Mouse (Mus musculus) adrenal gland, postnatal 14 days (tissue): Measurements from ENCODE around the gene Gm21988. TPM values are rescaled to one million over a fixed set of nuclear protein-coding genes. Genes with fewer than 3 reads are reported as not detected.

Experiments
- DNase-seq: peaks from one replicate; pipeline ENCODE4 v3.0.0; 2021; ENCODE audit warnings: mixed read lengths
- total RNA-seq: library from RNA; stranded (reverse); gene quantifications from 2 replicates; pipeline ENCODE4 v1.2.3, GENCODE M21; 2021

The Gm21988 gene
- total RNA-seq, 1 experiment from 2014 or later = 3.6 TPM

DNA sequence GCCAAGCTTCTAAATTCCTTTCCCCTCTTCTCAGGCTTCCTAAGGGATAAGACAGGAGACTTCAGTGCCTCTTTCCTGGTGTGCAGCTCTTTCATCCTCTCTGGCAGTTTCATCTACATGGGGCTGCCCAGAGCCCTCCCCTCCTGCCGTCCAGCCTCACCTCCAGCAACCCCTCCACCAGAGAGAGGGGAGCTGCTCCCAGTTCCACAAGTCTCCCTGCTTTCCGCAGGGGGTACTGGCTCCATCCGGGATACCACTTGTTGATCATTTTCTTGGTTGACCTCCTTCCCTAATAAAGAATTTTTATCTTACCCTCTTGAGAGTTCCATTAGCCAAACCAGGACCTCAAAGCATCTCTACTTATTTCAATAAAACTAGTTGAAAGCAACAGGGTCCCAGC, 23.5 kb downstream of the Gm21988 start:
- no peak for DNase-seq

DNA sequence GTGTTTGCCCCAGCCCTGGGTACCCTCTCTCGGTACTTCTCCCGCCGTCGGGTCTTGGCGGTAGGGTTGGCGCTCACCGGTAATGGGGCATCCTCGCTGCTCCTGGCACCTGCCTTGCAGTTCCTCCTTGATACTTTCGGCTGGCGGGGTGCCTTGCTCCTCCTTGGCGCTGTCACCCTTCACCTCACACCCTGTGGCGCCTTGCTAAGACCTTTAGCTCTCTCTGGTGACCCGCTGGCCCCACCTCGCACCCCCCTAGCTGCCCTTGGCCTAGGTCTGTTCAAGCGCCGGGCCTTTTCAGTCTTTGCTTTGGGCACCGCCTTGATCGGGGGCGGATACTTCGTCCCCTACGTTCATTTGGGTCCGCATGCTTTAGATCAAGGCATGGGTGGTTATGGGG, 24.3 kb downstream of the Gm21988 start:
- DNase-seq = peak; percentile 19

- no peak for DNase-seq
Observed at GRCm38 (mm10) chr11:70214856-70215209, 24.8 kb downstream of the Gm21988 start.

- DNase-seq = peak; percentile 59
Observed at GRCm38 (mm10) chr11:70214191-70214855, 25.3 kb downstream of the Gm21988 start.

DNA sequence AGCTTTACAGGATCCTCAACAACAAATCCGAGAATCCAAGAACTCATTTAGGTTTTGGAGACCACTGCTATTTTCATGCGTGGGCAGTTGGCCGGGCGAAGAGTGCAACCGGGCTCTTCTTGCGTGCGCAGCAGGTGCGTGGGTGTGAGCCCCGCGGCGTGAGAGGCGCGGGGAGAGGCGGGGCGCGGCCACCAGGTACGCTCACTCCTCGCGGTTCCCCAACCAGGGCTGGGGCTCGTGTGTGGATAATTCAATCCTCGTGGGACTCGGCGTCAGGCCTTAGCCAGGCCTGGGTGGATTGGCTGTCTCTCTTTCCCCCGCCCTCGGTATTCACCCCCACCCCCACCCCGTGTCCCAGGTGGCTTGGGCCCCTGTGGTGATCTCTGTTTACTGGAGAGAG, 25.9 kb downstream of the Gm21988 start:
- no peak for DNase-seq

DNA sequence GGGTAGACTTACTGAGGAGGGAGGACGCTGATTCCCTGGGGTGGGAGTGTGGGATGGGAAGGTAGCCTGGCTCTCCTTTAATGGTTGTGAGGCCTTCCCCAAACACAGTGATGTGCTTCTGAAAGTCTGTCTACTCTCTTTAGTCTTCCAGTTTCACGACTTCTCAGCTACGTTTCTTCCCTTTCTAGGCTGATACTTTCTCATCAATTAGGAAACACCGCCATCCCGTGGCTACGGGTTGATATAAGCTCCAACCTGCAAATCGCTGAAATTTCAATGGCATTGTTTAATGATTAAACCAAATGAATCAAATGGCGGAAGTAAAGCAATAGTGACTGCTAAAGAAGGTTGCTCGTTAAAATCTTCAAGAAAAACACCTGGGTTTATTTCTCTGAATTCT, 26.7 kb downstream of the Gm21988 start:
- peak; percentile 84 for DNase-seq

DNA sequence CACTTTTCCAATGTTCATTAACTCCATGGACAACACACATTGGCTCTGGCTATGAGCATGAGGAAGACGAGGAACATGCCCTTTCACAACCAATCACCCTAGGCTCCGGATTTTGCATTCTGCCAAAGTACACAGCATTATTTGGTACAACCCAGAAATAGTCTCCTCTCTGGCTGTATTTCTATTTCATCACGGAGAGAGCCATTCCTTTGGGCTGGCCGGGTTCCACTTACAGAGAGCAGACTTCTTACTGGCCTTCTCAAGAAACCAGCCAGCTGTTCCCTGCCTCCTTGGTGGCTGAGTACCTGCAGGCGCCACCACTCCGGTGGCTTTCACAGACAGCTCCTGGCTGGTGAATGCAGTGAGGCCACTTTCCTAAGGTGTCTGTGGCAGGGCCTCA, 27.2 kb downstream of the Gm21988 start, which contains the start of gene Slc16a11:
TSS of gene Slc16a11 (plus strand) at position 330 of the 400 bp plus-strand sequence.
- DNase-seq = no peak

- DNase-seq = no peak
Observed at GRCm38 (mm10) chr11:70211972-70212371, 27.7 kb downstream of the Gm21988 start.

DNA sequence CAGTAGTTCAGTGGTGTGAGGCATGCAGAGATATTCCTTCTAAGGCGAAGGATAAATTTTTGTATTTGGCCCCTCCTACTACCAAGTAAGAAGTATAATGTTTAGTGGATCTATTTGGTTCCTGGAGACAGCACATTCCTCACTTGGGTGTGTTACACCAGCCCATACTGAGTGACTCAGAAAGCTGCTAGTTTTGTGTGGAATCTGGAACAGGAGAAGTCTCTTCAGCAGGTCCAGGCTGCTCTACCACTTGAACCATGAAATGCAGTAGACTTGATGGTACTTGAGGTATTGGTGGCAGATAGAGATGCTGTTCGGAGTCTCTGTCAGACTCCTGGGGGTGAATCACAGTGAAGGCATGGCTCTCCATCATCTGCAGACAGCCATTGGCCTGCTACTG, 28.9 kb downstream of the Gm21988 start:
- no peak for DNase-seq

DNA sequence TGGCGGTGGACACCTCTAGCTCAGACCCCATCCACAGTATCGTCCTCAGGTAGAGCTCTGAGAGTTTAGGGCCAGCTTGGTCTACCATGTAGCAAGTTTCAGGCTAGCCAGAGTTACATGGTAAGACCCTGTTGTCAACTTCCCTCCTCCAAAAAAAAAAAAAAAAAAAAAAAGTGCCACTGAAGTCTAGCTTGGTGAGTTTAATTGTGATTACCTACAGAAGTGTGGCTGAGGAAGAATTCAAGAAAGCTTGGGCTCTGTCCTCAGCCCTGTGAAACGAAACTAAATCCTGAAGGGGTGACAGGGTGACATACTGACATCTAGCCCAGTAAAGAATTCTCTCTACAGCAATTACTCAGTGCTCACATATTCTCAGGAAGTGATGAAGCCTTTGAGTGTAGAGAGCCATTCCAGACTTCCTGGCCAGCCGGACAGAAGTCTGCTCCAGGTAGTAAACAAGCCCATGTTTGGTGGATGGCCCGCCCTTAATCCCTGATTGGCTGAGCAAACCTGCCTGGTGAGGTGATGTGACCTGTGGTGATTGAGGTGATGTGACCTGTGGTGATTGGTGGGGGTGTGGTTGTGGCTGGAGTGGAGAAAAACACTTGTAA, 30.7 kb downstream of the Gm21988 start:
- DNase-seq = no peak

DNA sequence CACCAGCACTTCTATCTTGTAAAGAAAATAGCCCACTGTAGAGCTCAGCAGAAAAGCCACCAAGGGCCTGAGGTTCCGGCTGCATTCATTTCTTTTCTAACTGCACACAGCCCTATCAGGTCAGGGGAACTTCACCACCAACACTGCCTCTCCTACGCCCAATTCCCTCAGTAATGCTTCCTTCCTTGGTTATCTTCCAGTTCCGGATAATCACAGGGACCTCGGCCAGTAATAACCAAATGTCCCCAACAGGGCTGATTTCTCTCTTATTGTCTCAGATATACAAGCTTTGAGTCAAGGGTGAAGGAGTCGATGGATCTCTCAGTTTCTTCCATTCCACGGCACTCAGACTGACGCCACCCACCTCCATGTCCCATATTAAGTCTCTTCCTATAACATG, 32.3 kb downstream of the Gm21988 start:
- DNase-seq = no peak

GRCm38 (mm10) chr11:70206801-70207200, 32.8 kb downstream of the Gm21988 start:
- peak; percentile 40 for DNase-seq

- DNase-seq = peak; percentile 92
Observed at GRCm38 (mm10) chr11:70201691-70202090, 37.9 kb downstream of the Gm21988 start.

GRCm38 (mm10) chr11:70200036-70200608, 39.5 kb downstream of the Gm21988 start:
- DNase-seq = no peak

GRCm38 (mm10) chr11:70199107-70199506, 40.5 kb downstream of the Gm21988 start:
- no peak for DNase-seq

GRCm38 (mm10) chr11:70198332-70198731, 41.3 kb downstream of the Gm21988 start:
- no peak for DNase-seq

DNA sequence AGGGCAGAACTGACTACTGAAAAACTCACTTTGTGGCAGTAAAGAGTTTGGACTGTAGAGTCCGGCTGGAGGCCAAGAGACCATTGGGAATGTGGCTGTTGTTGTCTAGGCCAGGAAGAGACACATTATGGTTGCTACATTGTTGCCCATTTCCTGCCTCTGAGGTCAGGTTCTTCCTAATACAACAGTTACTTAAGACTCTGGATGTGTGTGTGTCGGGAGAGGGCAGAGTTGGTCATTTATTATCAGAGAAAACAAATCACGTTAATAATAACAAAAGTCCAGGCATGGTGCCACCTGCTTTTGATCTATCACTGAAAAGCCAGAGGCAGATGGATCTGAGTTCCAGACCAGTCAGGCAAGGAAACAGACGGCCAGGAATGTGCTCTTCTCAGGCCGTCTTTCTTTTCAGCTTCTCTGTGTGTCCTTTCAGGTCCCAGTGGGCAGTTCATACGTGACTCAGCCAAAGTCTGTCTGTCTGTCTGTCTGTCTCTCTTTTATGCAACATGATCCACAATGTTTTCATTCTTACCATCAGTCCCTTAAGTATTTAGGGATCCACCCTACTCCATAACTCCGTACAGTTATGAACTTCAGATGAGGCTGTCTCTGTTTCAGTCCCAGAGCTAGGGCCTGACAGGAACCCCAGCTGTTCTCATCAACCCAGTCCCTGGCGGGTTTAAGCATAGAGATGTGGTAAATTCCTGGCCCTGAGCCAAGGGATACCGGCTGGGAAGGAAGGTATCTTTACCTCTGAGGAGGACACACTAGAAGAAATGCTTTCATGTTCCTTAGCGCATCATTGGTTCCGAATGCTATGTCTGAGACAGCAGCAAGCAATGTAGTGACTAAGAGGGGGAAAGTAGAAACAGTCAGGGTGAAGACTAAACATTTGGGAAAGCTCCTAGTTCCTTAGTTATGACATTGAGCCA, 46.0 kb downstream of the Gm21988 start:
- DNase-seq = peak; percentile 19

DNA sequence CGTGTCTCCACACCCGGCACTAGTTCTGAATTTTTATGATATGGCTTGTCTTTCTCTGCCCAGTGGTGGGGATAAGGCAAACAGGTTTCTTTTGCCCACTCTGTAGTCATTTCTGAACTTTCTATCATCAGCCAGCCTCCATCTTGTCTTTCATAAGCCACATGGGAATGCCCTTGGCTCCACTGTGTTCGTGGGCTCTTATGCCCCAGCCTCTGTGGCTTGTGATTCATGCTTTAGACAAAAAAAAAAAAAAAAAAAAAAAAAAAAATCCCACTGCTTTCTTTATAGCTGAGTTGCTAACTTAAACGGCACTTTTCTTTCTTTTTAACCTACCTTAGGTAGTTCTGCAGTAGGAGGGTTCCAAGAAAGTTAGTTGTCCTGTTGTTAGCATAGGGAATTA, 47.5 kb downstream of the Gm21988 start:
- DNase-seq = no peak

- DNase-seq = no peak
Observed at GRCm38 (mm10) chr11:70191188-70191587, 48.4 kb downstream of the Gm21988 start.

- peak; percentile 86 for DNase-seq
Observed at GRCm38 (mm10) chr11:70189319-70190134, 50.1 kb downstream of the Gm21988 start.
